In genomic region chr7:79606766-79607165, GRCm38 (mm10) we compare ENCODE assay signal across 8 mouse cellular contexts. TPM values are rescaled to one million over a fixed set of nuclear protein-coding genes. Genes with fewer than 3 reads are reported as not detected.
DNase-seq lines count a peak whose midpoint lies in the region; ATAC-seq and TF ChIP-seq lines count a peak whose summit lies in the region.
"Had no signal": no experiment of that assay in that cellular context is flagged by ENCODE, and none has a peak within 500 bp of the region (broad histone marks: within the 10 kb centered on the region; RNA-seq: fewer than 3 reads in every experiment).

No protein-coding gene starts in this region.

- H3K4me1 ChIP-seq in bone marrow, adult 2 months (ENCODE audit: control insufficient read depth, insufficient read depth, low read length) = no peaks in the 10 kb centered on the region; the same call in 1 of the 2 replicates
- H3K4me1 ChIP-seq in embryonic facial prominence, embryonic 12.5 days = peaks cover 8% of the 10 kb centered on the region; the same call in 1 of the 2 replicates
- peaks cover 8% of the 10 kb centered on the region for H3K4me1 ChIP-seq in hindbrain, embryonic 12.5 days
- H3K4me1 ChIP-seq in midbrain, embryonic 11.5 days (ENCODE audit: control insufficient read depth, insufficient read depth, low read length) = peaks cover 6% of the 10 kb centered on the region

- peak overlapping the region; percentile 47; the same call in 1 of the 2 replicates for H3K27ac ChIP-seq in bone marrow, adult 2 months (ENCODE audit: control insufficient read depth, insufficient read depth, low read depth, low read length, poor library complexity)
- no peak overlapping the region for H3K27ac ChIP-seq in embryonic facial prominence, embryonic 12.5 days
- H3K27ac ChIP-seq in hindbrain, embryonic 12.5 days = no peak overlapping the region
- no peak overlapping the region for H3K27ac ChIP-seq in midbrain, embryonic 11.5 days (ENCODE audit: low read depth, low read length)

- no peak for TF ChIP-seq POLR2A in bone marrow, adult 2 months (IDR thresholded peaks at IDR 0.05; ENCODE audit: borderline replicate concordance, control insufficient read depth, low read depth, low read length)

- H3K4me3 ChIP-seq in bone marrow, adult 2 months (replicated peaks; ENCODE audit: control insufficient read depth, low read depth, low read length) = no peak overlapping the region
- H3K4me3 ChIP-seq in embryonic facial prominence, embryonic 12.5 days = 0 out of 2 replicates have a peak overlapping the region, but pooled peaks have one; percentile 30
- H3K4me3 ChIP-seq in hindbrain, embryonic 12.5 days = no peak overlapping the region
- H3K4me3 ChIP-seq in midbrain, embryonic 11.5 days (ENCODE audit: low read depth, low read length) = no peak overlapping the region; the same call in 1 of the 2 replicates

- H3K9me3 ChIP-seq in embryonic facial prominence, embryonic 12.5 days = no peaks in the 10 kb centered on the region
- no peaks in the 10 kb centered on the region for H3K9me3 ChIP-seq in hindbrain, embryonic 12.5 days (replicated peaks)
- H3K9me3 ChIP-seq in midbrain, embryonic 11.5 days (ENCODE audit: control insufficient read depth, low read length) = no peaks in the 10 kb centered on the region

- WGBS in bone marrow, adult 2 months = 3% methylated on average over 3 of the region's 3 CpGs
- WGBS in embryonic facial prominence, embryonic 12.5 days = 36% methylated on average over 3 of the region's 3 CpGs
- 34% methylated on average over 3 of the region's 3 CpGs for WGBS in hindbrain, embryonic 12.5 days
- 27% methylated on average over 3 of the region's 3 CpGs for WGBS in midbrain, embryonic 11.5 days

- ATAC-seq in embryonic facial prominence, embryonic 12.5 days (ENCODE audit: insufficient number of reproducible peaks, insufficient read depth, low FRiP score, low TSS enrichment) = no peak
- ATAC-seq in hindbrain, embryonic 12.5 days (ENCODE audit: low FRiP score) = 0 out of 2 replicates have a peak, but pooled peaks have one; percentile 8
- no peak; the same call in none of the 2 replicates for ATAC-seq in midbrain, embryonic 11.5 days (ENCODE audit: low FRiP score)

- no peaks in the 10 kb centered on the region for H3K36me3 ChIP-seq in embryonic facial prominence, embryonic 12.5 days
- H3K36me3 ChIP-seq in hindbrain, embryonic 12.5 days = no peaks in the 10 kb centered on the region
- no peaks in the 10 kb centered on the region for H3K36me3 ChIP-seq in midbrain, embryonic 11.5 days (ENCODE audit: control insufficient read depth, insufficient read depth, low read length)

- TF ChIP-seq CTCF in bone marrow, adult 2 months (IDR thresholded peaks at IDR 0.05; ENCODE audit: control insufficient read depth, insufficient read depth, low read length) = no peak

- peak overlapping the region; percentile 58 for H3K4me2 ChIP-seq in embryonic facial prominence, embryonic 12.5 days (replicated peaks)
- peak overlapping the region; percentile 56 for H3K4me2 ChIP-seq in hindbrain, embryonic 12.5 days (replicated peaks)
- H3K4me2 ChIP-seq in midbrain, embryonic 11.5 days = peak overlapping the region; percentile 61

- no peak overlapping the region for H3K9ac ChIP-seq in embryonic facial prominence, embryonic 12.5 days
- H3K9ac ChIP-seq in hindbrain, embryonic 12.5 days = no peak overlapping the region
- no peak overlapping the region for H3K9ac ChIP-seq in midbrain, embryonic 11.5 days (ENCODE audit: low read length)

- DNase-seq in midbrain, embryonic 11.5 days (ENCODE audit: low spot score, missing footprints) = peak; percentile 86
- DNase-seq in adrenal gland, adult 8-10 months = no peak
- DNase-seq in embryo, embryonic 10 days (ENCODE audit: low spot score) = no peak
- no peak for DNase-seq in thymus, postnatal 36 days
- DNase-seq: cerebellum, postnatal 36 days had no signal

- H3K27me3 ChIP-seq in embryonic facial prominence, embryonic 12.5 days = peaks cover 68% of the 10 kb centered on the region
- peaks cover 52% of the 10 kb centered on the region for H3K27me3 ChIP-seq in hindbrain, embryonic 12.5 days
- H3K27me3 ChIP-seq in midbrain, embryonic 11.5 days (ENCODE audit: control insufficient read depth, insufficient read depth, low read length) = peaks cover 14% of the 10 kb centered on the region

RNA-seq across cellular contexts. Expression of gene Rhcg, which starts 10.7 kb away (rescaled TPM):
- polyA plus RNA-seq in bone marrow, adult 2 months (2011; ENCODE audit: insufficient read depth, insufficient read length, low replicate concordance, missing spikeins) = not detected in 2 replicates
- polyA plus RNA-seq in embryonic facial prominence, embryonic 12.5 days (2016; fragmentation: Nextera tagmentation; extraction: Ambion mirVana) = 0.10 and 0.29 TPM in 2 replicates
- 1.4 and 2.3 TPM in 2 replicates for polyA plus RNA-seq in hindbrain, embryonic 12.5 days (2016; fragmentation: Nextera tagmentation; extraction: Ambion mirVana)
- polyA plus RNA-seq in midbrain, embryonic 11.5 days (2014; fragmentation: Nextera tagmentation; extraction: Ambion mirVana) = 0.41 and 0.75 TPM in 2 replicates
- total RNA-seq in adrenal gland, adult 8-10 months (2022) = 10 to 100 TPM; 28.1 to 57.4 (median 34.7) TPM

RNA-seq across cellular contexts. Expression of gene Ticrr, which starts 53.2 kb away (rescaled TPM):
- polyA plus RNA-seq in bone marrow, adult 2 months (2011; ENCODE audit: insufficient read depth, insufficient read length, low replicate concordance, missing spikeins) = 6.0 and 13.8 TPM in 2 replicates
- polyA plus RNA-seq in embryonic facial prominence, embryonic 12.5 days (2016; fragmentation: Nextera tagmentation; extraction: Ambion mirVana) = 14.7 and 14.9 TPM in 2 replicates
- 8.9 and 9.2 TPM in 2 replicates for polyA plus RNA-seq in hindbrain, embryonic 12.5 days (2016; fragmentation: Nextera tagmentation; extraction: Ambion mirVana)
- polyA plus RNA-seq in midbrain, embryonic 11.5 days (2014; fragmentation: Nextera tagmentation; extraction: Ambion mirVana) = 14.8 and 16.0 TPM in 2 replicates
- under 1 TPM; 0.05 to 0.59 (median 0.12) TPM for total RNA-seq in adrenal gland, adult 8-10 months (2022)
